Mouse (Mus musculus) midbrain, postnatal 0 days (tissue): ENCODE results near the gene Spred2. TPM values are rescaled to one million over a fixed set of nuclear protein-coding genes. Genes with fewer than 3 reads are reported as not detected.
"Not testable (repeated sequence)": the region's sequence is repeated elsewhere in the genome, so short reads cannot be mapped to it uniquely, and the experiment has no call there.

Source experiments
- ATAC-seq: fragments of 200-750 bp; cut with Nextera tagmentation; 2 replicates; pipeline ENCODE4 v1.8.0; 2017; ENCODE audit warnings: moderate number of reproducible peaks, mild to moderate bottlenecking, moderate TSS enrichment, moderate library complexity; ENCODE audit not compliant: low FRiP score
- DNase-seq: peaks from one replicate; pipeline ENCODE4 v3.0.0-alpha.2; 2015; ENCODE audit warnings: low spot score
- H3K27ac ChIP-seq: fragments of 300-500 bp; sonication (generic); 2 replicates; pipeline ENCODE4 v1.5.1; 2014; ENCODE audit warnings: low read depth, mild to moderate bottlenecking, low read length, mixed read lengths
- H3K27me3 ChIP-seq: fragments of 300-500 bp; sonication (generic); 2 replicates; pipeline ENCODE4 v1.6.1; 2014; ENCODE audit warnings: low read length, control low read depth, mixed read lengths; ENCODE audit not compliant: insufficient read depth
- H3K36me3 ChIP-seq: fragments of 300-500 bp; sonication (generic); 2 replicates; pipeline ENCODE4 v1.6.1; 2014; ENCODE audit warnings: low read length, control low read depth, mixed read lengths; ENCODE audit not compliant: insufficient read depth
- H3K4me1 ChIP-seq: fragments of 300-500 bp; sonication (generic); 2 replicates; pipeline ENCODE4 v1.6.1; 2014; ENCODE audit warnings: mild to moderate bottlenecking, control low read depth, antibody characterized with exemption, low read length, mixed read lengths; ENCODE audit not compliant: insufficient read depth
- H3K4me2 ChIP-seq: fragments of 300-500 bp; sonication (generic); 2 replicates; pipeline ENCODE4 v1.6.1; 2014; ENCODE audit warnings: low read depth, mild to moderate bottlenecking, low read length, mixed read lengths; ENCODE audit not compliant: poor library complexity, severe bottlenecking
- H3K4me3 ChIP-seq: fragments of 300-500 bp; sonication (generic); 2 replicates; pipeline ENCODE4 v1.5.1; 2014; ENCODE audit warnings: low read depth, mild to moderate bottlenecking, low read length, moderate library complexity
- H3K9ac ChIP-seq: fragments of 300-500 bp; sonication (generic); replicated peaks from 2 replicates; pipeline ENCODE4 v1.6.1; 2014; ENCODE audit warnings: mild to moderate bottlenecking, low read length, moderate library complexity, mixed read lengths; ENCODE audit not compliant: poor library complexity, severe bottlenecking
- H3K9me3 ChIP-seq: fragments of 300-500 bp; sonication (generic); 2 replicates; pipeline ENCODE4 v1.6.1; 2016; ENCODE audit warnings: low read length, control low read depth
- CTCF ChIP-seq: IDR thresholded peaks from 2 replicates; pipeline ENCODE4 v1.5.1; 2016; ENCODE audit warnings: antibody characterized with exemption, mild to moderate bottlenecking
- WGBS: fragments of 180-500 bp; shearing (Covaris S2); extraction: QIAGEN DNeasy Blood & Tissue Kit; methylation state at CpG from one replicate; pipeline ENCODE4 v1.1.7; 2014; 5-methylcytosine and 5-hydroxymethylcytosine counted together
- polyA plus RNA-seq: library from polyadenylated mRNA; unstranded; fragments of >200 nt; fragmentation: Nextera tagmentation; extraction: Ambion mirVana; gene quantifications from 2 replicates; pipeline ENCODE4 v1.2.1, GENCODE M21; 2015
- total RNA-seq: library from RNA; depleted of rRNA; stranded (reverse); fragments of >200 nt; gene quantifications from 2 replicates; pipeline ENCODE4 v1.2.3, GENCODE M21; 2014

The Spred2 gene
- total and polyA plus RNA-seq, 2 experiments from 2014 or later = 6.2 to 17.0 TPM

DNA sequence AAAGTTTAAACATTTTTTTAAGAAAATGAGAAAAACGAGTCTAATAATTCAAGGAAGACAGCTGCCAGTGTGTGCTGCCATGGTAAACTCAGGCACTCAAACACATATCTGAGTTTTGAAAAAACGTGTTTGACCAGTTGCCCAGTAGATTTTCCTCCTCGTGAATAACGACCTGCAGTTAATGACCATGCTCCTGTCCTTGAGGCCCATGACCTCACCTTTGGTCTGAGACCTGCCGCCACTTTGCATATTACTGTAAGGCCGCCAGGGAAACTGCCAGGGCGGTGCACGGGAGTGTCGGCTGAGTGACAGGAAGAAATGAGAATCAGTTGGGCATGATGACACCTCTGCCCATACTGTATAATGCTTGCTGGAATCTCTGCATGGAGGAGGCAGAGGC is 103.5 kb downstream of the Spred2 start:
- H3K27me3 ChIP-seq = no peaks in the 10 kb centered on the region
- ATAC-seq (no peak), DNase-seq (no peak)
- H3K9me3 ChIP-seq = no peaks in the 10 kb centered on the region
- no peak for TF ChIP-seq CTCF
- no peak overlapping the region for H3K4me3 ChIP-seq
- WGBS = 86% methylated on average over 9 of the region's 9 CpGs
- no peak overlapping the region for H3K4me2 ChIP-seq
- H3K27ac ChIP-seq = no peak overlapping the region
- no peaks in the 10 kb centered on the region for H3K4me1 ChIP-seq
- no peak overlapping the region for H3K9ac ChIP-seq
- peaks cover 10% of the 10 kb centered on the region for H3K36me3 ChIP-seq

DNA sequence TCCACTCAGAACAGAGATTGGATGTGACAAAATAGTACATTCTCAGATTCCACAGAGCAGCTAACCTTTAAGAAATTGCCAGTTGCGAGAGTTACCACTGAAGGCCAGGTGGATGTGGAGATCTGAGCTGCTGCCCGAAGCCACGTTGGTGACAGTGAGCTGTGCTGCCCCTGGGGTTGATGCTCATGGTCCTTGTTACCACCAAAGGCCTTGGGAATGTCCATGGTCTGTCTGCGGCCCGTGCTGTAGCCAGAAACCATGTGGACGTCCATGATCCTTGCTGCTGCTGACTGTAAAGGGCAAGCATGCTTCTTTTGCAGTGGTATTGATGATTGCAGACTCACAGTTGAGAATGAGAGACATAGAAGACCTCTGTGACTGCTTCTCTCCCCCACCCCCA is 104.2 kb downstream of the Spred2 start:
- no peaks in the 10 kb centered on the region for H3K4me1 ChIP-seq
- H3K27me3 ChIP-seq = no peaks in the 10 kb centered on the region
- H3K9ac ChIP-seq = no peak overlapping the region
- ATAC-seq (no peak), DNase-seq (no peak)
- no peaks in the 10 kb centered on the region for H3K9me3 ChIP-seq
- H3K4me2 ChIP-seq = no peak overlapping the region
- WGBS = 91% methylated on average over 6 of the region's 6 CpGs
- no peak overlapping the region for H3K4me3 ChIP-seq
- no peak overlapping the region for H3K27ac ChIP-seq
- TF ChIP-seq CTCF = no peak
- peaks cover 10% of the 10 kb centered on the region for H3K36me3 ChIP-seq

DNA sequence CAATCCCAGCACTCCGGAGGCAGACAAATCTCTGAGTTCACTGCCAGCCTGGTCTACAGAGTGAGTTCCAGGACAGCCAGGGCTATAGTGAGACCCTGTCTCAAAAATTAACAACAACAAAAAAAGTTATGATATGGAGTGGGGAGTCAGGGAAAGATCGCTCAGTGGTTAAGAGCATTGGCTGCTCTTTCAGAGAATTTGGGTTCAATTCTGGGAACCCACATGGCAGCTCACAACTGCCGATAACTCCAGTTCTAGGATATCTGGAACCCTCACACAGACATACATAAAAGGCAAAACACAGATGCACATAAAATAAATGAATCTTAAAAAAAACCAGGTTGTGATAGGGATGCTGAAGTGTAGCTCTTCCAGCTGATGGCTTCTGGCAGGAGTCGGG is 104.8 kb downstream of the Spred2 start:
- Histone ChIP-seq H3K4me2 (no peak overlapping the region), H3K4me3 (no peak overlapping the region), H3K27ac (no peak overlapping the region), H3K9ac (no peak overlapping the region), H3K27me3 (no peaks in the 10 kb centered on the region), H3K36me3 (peaks cover 10% of the 10 kb centered on the region), H3K9me3 (no peaks in the 10 kb centered on the region), H3K4me1 (no peaks in the 10 kb centered on the region)
- DNase-seq (no peak), ATAC-seq (no peak)
- no peak for TF ChIP-seq CTCF
- WGBS = 93% methylated on average over 4 of the region's 4 CpGs

DNA sequence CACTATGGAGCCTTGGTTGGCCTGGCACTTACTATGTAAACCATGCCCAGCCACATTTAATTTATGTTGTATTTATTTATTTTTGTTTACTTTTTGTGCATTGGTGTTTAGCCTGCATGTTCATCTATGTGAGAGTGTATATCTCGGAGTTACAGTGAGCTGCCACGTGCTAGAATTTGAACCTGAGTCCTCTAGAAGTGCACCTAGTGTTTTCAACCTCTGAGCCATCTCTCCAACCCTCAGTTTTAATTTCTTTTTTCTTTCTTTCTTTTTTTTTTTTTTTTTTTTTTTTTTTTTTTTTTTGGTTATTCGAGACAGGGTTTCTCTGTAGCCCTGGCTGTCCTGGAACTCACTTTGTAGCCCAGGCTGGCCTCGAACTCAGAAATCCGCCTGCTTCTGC is 106.8 kb downstream of the Spred2 start:
- not testable (repeated sequence) for H3K4me3 ChIP-seq, H3K36me3 ChIP-seq, H3K9ac ChIP-seq, H3K27me3 ChIP-seq, H3K27ac ChIP-seq, H3K4me1 ChIP-seq, ATAC-seq, DNase-seq, H3K4me2 ChIP-seq, H3K9me3 ChIP-seq
- WGBS = 93% methylated on average over 5 of the region's 5 CpGs

DNA sequence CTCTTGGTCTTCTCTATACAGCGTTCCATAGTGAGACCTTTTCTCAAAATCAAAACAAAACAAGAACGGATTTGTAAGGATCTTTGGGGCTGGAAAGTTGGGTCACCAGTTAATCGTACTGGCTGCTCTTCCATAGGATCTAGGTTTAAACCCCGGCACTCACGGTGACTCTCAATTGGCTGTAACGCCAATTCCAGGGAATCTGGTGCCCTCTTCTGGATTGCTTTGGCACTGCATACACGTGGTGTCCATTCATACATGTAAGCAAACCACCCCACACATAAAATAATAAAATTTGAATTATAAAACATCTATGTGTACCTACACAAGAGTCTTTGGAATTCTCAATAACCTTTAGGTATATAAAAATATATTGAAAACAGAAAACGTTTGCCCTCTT is 107.4 kb downstream of the Spred2 start:
- no peak for DNase-seq

DNA sequence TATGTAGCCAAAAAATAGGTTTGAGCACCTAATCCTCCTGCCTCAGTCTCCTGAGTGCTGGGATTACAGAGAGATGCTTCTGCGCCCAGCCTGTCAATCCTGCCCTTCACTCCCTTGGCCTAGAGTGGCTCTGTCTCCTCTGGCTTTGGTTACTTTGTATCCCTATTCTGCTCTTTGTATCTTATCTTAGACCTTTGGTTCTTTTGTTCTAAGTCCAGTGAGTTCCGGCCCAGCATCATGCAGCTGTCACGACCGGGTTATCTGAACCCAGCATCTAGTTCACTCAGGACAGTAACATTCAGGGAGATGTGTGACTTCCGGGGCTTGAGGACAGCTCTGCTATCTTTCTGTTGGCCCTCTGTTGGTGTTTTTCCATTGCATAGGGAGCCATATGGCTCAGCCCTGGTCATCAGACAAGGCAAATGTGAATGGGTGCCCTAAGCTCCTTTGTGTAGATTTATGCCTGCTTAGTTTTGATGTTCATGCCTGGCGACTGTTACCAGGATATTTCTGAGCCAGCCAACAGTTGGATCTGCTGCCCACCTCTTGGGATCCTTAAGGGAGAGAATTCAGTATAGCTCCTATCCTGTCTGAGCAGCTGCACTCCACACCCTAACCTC is 109.5 kb downstream of the Spred2 start:
- no peak overlapping the region for H3K4me3 ChIP-seq
- DNase-seq (no peak), ATAC-seq (no peak)
- no peaks in the 10 kb centered on the region for H3K9me3 ChIP-seq
- WGBS = 77% methylated on average over 6 of the region's 6 CpGs
- H3K27me3 ChIP-seq = no peaks in the 10 kb centered on the region
- H3K4me2 ChIP-seq = no peak overlapping the region
- H3K36me3 ChIP-seq = no peaks in the 10 kb centered on the region
- no peak overlapping the region for H3K27ac ChIP-seq
- H3K4me1 ChIP-seq = peaks cover 2% of the 10 kb centered on the region
- no peak overlapping the region for H3K9ac ChIP-seq
- TF ChIP-seq CTCF = no peak

More for the DNA sequence above, 107.4 kb downstream of the Spred2 start:
- Histone ChIP-seq H3K9me3 (no peaks in the 10 kb centered on the region), H3K27me3 (no peaks in the 10 kb centered on the region), H3K4me3 (no peak overlapping the region), H3K36me3 (no peaks in the 10 kb centered on the region; the same call in 1 of the 2 replicates), H3K4me1 (no peaks in the 10 kb centered on the region), H3K9ac (no peak overlapping the region), H3K27ac (no peak overlapping the region), H3K4me2 (no peak overlapping the region)
- TF ChIP-seq CTCF = peak; percentile 66
- no peak for ATAC-seq
- WGBS = 43% methylated on average over 8 of the region's 8 CpGs
